Mouse (Mus musculus): ENCODE results near the gene Sptb. TPM values are rescaled to one million over a fixed set of nuclear protein-coding genes. Genes with fewer than 3 reads are reported as not detected.
A peak's percentile ranks its signal among the peaks of the same experiment; 100 is the strongest.

Sptb gene
- total RNA-seq (2017), result 0.76 to 1.3 TPM (median 0.85 TPM) in 3 replicates

GRCm38 (mm10) chr12:76710351-76711100 is at the start of gene Sptb:
Gene Sptb (minus strand): TSS chr12:76710547.
- ATAC-seq (replicated peaks; ENCODE audit: insufficient number of reproducible peaks, low FRiP score, low TSS enrichment, poor library complexity, severe bottlenecking), result no peak

DNA sequence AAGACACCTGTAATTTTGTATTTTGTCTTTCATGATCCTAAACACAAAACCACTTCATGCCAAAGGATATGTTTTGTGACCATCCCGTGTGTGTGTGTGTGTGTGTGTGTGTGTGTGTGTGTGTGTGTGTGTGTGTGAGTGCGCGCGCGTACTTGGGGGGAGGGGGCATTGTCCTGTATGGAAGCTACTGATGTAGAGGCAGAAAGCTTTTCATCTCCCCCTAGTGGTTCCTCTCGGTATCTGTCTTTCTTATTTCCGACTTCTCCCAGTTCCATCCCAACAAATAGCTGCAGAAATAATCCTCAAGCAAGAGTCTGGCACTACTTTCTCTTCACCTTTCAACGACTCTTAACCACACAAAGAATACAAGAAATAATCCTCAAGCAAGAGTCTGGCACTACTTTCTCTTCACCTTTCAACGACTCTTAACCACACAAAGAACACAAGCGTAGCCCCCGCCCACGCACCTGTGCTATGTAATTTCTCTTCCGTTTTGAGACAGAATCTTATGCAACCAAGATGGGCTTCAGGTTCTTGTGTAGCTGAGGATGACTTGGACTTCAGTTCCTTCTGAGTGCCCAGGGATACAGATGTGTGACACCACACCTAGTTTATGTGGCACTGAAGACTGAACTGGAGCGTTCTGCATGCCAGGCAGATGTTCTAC is 42.4 kb upstream of the Sptb start:
- no peak for ATAC-seq (replicated peaks; ENCODE audit: insufficient number of reproducible peaks, low FRiP score, low TSS enrichment, poor library complexity, severe bottlenecking)

DNA sequence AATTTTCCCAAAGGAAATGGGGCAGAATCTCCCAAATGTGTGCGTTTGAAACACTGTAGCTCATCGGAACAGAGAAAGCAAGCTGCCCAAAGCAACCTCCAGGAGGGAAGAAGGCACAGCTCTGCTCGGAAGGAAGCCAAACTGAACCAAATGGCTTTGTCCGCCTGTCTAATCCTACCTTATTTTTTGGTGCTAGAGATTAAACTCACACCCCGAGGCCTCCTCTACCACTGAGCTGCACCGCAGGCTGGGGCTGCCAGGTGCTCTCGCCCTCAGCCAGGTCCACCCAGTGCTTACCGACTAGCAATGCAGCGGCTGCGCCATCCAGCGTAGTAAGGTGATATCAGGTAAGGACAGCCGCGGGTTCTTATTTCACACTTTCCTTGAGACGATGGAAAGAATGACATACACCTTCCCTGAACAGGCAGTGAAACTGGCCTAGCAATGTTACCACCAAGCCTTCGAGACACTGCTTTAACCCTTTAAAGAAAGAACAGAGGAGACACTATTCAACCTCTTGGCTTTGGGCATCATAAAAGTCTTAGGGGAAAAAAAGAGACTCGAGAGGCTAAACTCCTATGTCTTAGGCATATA is 40.6 kb upstream of the Sptb start:
- ATAC-seq (replicated peaks; ENCODE audit: insufficient number of reproducible peaks, low FRiP score, low TSS enrichment, poor library complexity, severe bottlenecking), result no peak

GRCm38 (mm10) chr12:76727955-76728354 is 17.6 kb upstream of the Sptb start:
- no peak for ATAC-seq (replicated peaks; ENCODE audit: insufficient number of reproducible peaks, low FRiP score, low TSS enrichment, poor library complexity, severe bottlenecking)

- ATAC-seq (replicated peaks; ENCODE audit: insufficient number of reproducible peaks, low FRiP score, low TSS enrichment, poor library complexity, severe bottlenecking), result no peak
These were observed 11.7 kb upstream of the Sptb start for GRCm38 (mm10) chr12:76722026-76722425.

DNA sequence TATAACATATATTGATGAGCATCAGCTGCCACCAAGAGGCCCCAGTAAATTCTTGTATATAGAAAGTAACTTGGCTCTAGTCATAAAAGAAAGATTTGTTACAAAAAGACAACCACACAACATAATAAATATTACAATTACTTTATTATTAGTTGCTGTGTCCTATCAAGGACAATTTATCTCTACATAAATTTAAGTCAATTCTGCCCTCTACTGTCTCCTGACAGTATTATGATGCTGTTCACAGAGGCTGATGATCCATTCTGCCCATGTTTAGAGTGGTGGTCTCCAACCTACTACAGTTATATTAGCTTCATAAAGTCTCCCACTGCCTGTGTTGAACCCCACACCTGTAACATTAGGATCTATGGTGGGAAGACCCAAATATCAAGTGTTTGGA is 10.2 kb upstream of the Sptb start:
- ATAC-seq (replicated peaks; ENCODE audit: insufficient number of reproducible peaks, low FRiP score, low TSS enrichment, poor library complexity, severe bottlenecking), result no peak

- no peak for ATAC-seq (replicated peaks; ENCODE audit: insufficient number of reproducible peaks, low FRiP score, low TSS enrichment, poor library complexity, severe bottlenecking)
These were observed 8.0 kb upstream of the Sptb start for GRCm38 (mm10) chr12:76718384-76718783.

DNA sequence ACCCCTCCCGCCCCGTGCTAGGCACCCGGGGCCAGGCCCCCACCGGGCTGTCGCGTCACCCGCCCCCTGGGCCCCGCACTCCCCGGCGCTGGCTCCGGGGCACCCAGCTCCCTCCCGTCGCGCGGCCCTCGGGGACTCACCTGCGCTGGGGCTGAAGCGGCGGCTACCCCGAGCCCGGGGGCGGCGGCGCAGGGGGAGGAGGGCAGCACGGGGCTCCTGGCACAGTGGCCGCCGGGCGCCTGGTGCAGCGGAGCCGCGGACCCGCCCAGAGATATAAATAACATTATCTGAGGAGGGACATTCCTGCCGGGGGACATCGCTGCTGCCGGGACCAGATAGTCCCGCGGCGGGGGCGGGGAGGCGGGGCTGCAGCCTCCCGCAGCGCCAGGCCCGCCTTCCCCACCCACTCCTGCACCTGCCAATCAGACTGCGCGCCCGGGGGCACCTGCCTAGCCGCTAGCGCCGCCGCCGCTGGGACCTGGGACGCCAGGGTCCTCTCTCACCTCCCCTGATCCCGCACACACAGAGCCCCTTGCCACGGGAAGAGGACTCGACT is 474 bp downstream of the Sptb start:
- peak; percentile 11; the same call in 1 of the 2 replicates for ATAC-seq (replicated peaks; ENCODE audit: insufficient number of reproducible peaks, low FRiP score, low TSS enrichment, poor library complexity, severe bottlenecking)

GRCm38 (mm10) chr12:76708956-76709794 is 1.2 kb downstream of the Sptb start:
- no peak for ATAC-seq (replicated peaks; ENCODE audit: insufficient number of reproducible peaks, low FRiP score, low TSS enrichment, poor library complexity, severe bottlenecking)

DNA sequence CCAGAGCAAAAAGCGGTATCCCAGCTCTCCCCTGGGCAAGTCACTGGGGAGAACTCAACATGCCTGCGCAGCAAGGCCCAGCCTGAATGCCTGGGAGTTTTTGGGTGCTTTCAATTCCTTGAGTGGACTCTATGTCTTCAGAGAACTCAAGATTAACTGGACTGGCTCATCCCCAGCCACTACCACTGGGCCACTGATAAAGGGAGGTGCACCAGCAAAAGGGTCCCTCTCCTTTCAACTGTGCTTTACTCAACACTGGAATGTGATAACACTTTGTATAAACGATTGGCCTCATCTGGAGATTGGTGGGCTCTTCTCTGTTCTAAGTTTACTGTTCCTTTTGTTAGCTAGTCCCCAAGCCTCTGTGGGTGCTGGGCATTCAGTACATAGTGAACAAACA is 2.2 kb downstream of the Sptb start:
- ATAC-seq (replicated peaks; ENCODE audit: insufficient number of reproducible peaks, low FRiP score, low TSS enrichment, poor library complexity, severe bottlenecking), result no peak

DNA sequence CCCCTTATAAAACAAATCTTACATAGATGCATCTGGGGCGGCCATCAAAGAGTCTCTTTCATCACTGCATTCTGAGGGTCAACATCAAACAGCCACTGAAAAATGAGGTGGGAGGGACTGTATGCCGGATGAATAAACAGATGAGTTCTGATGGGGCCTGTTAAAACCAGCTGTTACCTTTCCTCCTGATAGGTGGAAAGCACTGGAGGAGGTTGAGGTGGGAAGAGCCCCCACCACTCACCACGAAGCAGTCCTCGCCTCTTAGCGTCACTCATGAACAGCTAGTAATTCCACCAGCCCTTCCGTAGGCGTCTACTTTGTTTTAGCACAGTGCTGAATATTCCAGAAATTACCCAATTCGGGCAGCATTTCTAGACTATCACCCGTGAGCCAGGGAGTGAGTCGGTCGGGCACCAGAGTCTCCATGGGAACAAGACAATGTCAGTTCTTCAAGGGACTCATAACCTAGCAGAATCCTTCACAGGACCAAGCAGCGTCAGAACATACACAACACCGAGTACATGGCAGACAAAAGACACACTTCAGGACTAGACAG is 13.9 kb downstream of the Sptb start:
- no peak for ATAC-seq (replicated peaks; ENCODE audit: insufficient number of reproducible peaks, low FRiP score, low TSS enrichment, poor library complexity, severe bottlenecking)

DNA sequence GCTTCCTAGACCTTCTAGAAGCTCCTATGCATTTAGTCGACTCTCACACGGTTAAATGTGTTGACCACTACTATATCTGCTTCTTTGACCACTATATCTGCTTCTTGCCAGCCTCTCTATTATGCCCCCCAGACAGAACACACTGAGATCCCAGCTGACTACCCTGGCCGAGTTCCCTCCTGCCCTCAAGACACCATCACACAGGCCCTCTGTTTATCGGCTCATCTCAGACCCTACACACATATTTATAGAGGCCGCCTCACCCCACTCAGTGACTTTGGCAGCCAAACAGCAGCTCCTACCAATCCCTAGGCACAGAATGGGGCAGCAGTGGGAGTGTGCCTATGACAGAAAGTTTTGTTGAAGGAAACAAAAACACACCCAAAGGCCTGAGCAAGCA is 14.6 kb downstream of the Sptb start:
- ATAC-seq (replicated peaks; ENCODE audit: insufficient number of reproducible peaks, low FRiP score, low TSS enrichment, poor library complexity, severe bottlenecking), result no peak

DNA sequence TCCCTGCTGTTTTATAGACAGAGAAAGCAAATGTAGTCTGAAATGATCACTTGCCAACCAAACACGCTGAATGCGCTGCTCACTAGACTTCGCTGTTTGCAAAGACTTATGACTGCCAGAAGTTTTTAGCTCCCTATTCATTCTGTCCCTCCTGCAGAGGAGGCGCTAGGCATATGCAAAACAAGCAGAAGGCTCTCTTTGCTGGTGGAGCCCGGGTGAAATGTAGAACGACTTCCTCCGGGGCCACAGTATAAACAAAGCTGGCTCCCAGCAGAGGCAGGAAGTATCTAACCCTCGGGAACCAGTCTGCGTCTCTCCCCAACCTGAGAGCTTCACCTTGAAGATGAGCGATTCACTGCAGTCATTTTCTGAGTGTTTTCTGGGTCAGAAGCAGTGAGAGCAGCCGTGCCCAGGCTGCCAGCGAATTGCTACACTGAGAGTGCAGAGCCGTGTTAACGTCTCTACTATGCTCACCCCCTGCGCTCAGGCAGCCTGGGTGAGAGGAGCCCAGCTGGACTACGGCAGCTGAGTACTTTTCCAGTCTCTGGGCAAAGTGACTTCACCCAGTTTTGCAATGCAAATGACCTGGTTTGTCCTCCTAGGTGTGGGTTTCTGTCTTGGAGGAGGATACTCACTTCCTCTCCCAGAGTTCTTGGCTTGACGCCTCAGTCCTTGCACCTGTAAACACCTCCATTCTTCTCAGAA is 15.4 kb downstream of the Sptb start:
- ATAC-seq (replicated peaks; ENCODE audit: insufficient number of reproducible peaks, low FRiP score, low TSS enrichment, poor library complexity, severe bottlenecking), result no peak

DNA sequence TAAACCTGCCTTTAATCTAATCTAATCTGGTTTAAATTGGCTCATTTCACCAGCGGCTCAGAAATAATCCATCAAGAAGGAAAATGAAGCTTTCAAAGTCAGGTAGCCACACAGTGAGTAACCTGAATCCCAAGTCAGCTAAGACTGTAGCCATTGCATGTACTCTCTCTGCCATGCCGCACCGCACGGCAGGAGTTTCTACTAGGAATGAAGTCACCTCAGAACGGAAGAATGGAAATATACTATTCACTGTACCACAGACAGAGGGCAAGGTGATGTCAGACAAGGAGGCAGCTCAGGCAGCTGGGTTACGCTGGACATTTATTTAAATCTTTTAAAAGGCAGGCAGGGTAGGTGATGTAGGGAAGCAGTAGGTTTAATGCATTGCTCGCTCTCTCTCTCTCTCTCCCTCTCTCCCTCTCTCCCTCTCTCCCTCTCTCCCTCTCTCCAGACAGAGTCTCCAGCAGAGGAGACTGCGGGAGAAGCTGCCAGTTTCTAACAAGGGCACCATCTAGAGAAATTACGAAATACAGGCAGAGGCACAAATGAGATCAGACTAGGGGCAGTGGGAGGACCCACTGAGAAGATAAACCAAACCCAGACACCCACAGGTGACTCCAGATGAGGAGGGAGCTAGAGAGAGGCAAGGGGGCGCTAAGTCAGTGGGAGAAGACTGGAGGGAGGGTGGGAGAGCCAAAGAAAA is 22.7 kb downstream of the Sptb start:
- ATAC-seq (replicated peaks; ENCODE audit: insufficient number of reproducible peaks, low FRiP score, low TSS enrichment, poor library complexity, severe bottlenecking), result no peak

GRCm38 (mm10) chr12:76685647-76686046 is 24.7 kb downstream of the Sptb start:
- ATAC-seq (replicated peaks; ENCODE audit: insufficient number of reproducible peaks, low FRiP score, low TSS enrichment, poor library complexity, severe bottlenecking), result no peak

DNA sequence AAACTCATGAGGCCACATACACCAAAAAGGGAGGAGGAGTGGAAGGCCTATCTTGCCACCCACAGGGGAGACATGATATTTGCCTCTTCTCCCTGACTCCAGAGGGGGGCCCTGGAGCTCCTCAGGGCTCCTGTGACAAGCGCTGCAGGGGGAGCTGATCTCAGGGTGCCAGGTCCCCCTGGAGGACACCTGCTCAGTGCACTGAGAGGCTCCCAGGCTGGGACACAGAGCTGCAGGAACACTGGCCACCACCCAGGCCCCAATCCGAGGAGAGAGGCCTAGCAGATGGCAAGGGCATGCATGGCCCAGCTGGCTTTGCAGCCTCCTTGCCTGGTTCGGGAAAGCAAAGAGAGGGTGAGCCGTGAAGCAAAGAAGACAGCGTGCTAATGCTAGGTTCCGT is 25.9 kb downstream of the Sptb start:
- no peak for ATAC-seq (replicated peaks; ENCODE audit: insufficient number of reproducible peaks, low FRiP score, low TSS enrichment, poor library complexity, severe bottlenecking)

GRCm38 (mm10) chr12:76681937-76682336 is 28.4 kb downstream of the Sptb start:
- ATAC-seq (replicated peaks; ENCODE audit: insufficient number of reproducible peaks, low FRiP score, low TSS enrichment, poor library complexity, severe bottlenecking), result no peak

All from monocyte, adult 5-6 weeks (primary cell).